Mouse (Mus musculus) urinary bladder, adult 2 months (tissue): ENCODE data around the gene Fbxo36. TPM values are rescaled to one million over a fixed set of nuclear protein-coding genes. Genes with fewer than 3 reads are reported as not detected.

ENCODE experiments used
- DNase-seq: peaks from one replicate; pipeline ENCODE4 v3.0.0; 2022; ENCODE audit warnings: low spot score
- polyA plus RNA-seq: library from polyadenylated mRNA; depleted of rRNA; stranded (reverse); fragments of >200 nt; gene quantifications from 2 replicates; pipeline ENCODE4 v1.2.3, GENCODE M21; 2012; rRNA removed

Gene Fbxo36
- polyA plus RNA-seq = 11.6 and 17.0 TPM in 2 replicates

GRCm38 (mm10) chr1:84839309-84840017 is at the start of gene Fbxo36:
Gene Fbxo36, plus strand, starts transcription at chr1:84839841.
- peak; percentile 93 for DNase-seq

- no peak for DNase-seq
Observed at GRCm38 (mm10) chr1:84791393-84791792, 48.2 kb upstream of the Fbxo36 start.

- no peak for DNase-seq
Observed at GRCm38 (mm10) chr1:84795335-84795734, 44.3 kb upstream of the Fbxo36 start.

- no peak for DNase-seq
Observed at GRCm38 (mm10) chr1:84799166-84799565, 40.5 kb upstream of the Fbxo36 start.

GRCm38 (mm10) chr1:84803788-84804187 is 35.9 kb upstream of the Fbxo36 start:
- no peak for DNase-seq

GRCm38 (mm10) chr1:84817596-84817995 is 22.0 kb upstream of the Fbxo36 start:
- no peak for DNase-seq

- DNase-seq = no peak
Observed at GRCm38 (mm10) chr1:84825091-84825490, 14.6 kb upstream of the Fbxo36 start.

GRCm38 (mm10) chr1:84837523-84838145 is 2.0 kb upstream of the Fbxo36 start:
- DNase-seq = no peak

GRCm38 (mm10) chr1:84838156-84838555 is 1.5 kb upstream of the Fbxo36 start:
- no peak for DNase-seq

GRCm38 (mm10) chr1:84838621-84839151 is 955 bp upstream of the Fbxo36 start:
- DNase-seq = peak; percentile 44

GRCm38 (mm10) chr1:84840018-84840664 is 500 bp downstream of the Fbxo36 start, which contains the start of gene Trip12:
Gene Trip12, minus strand, starts transcription at chr1:84840516.
- no peak for DNase-seq

GRCm38 (mm10) chr1:84841061-84841460 is 1.4 kb downstream of the Fbxo36 start:
- DNase-seq = no peak

GRCm38 (mm10) chr1:84843366-84843765 is 3.7 kb downstream of the Fbxo36 start:
- no peak for DNase-seq

GRCm38 (mm10) chr1:84847698-84848097 is 8.1 kb downstream of the Fbxo36 start:
- no peak for DNase-seq

- DNase-seq = no peak
Observed at GRCm38 (mm10) chr1:84848335-84848734, 8.7 kb downstream of the Fbxo36 start.

- DNase-seq = no peak
Observed at GRCm38 (mm10) chr1:84848801-84849455, 9.3 kb downstream of the Fbxo36 start.

- no peak for DNase-seq
Observed at GRCm38 (mm10) chr1:84849804-84850203, 10.2 kb downstream of the Fbxo36 start.

GRCm38 (mm10) chr1:84850471-84850870 is 10.8 kb downstream of the Fbxo36 start:
- DNase-seq = no peak

- DNase-seq = no peak
Observed at GRCm38 (mm10) chr1:84851512-84852235, 12.0 kb downstream of the Fbxo36 start.

- DNase-seq = no peak
Observed at GRCm38 (mm10) chr1:84853721-84854120, 14.1 kb downstream of the Fbxo36 start.

GRCm38 (mm10) chr1:84854966-84855365 is 15.3 kb downstream of the Fbxo36 start:
- DNase-seq = no peak
